Mouse (Mus musculus) right cerebral cortex, postnatal 10 days (tissue): ENCODE data around the gene Adgre5.

Experiments
- DNase-seq, 2 experiments: peaks; one replicate each; pipeline ENCODE4 v3.0.0; 2021; ENCODE audit warnings: low spot score in 2 of 2

The Adgre5 gene

GRCm38 (mm10) chr8:83689264-83689663, 51.9 kb downstream of the Adgre5 start:
- peak in 1 of 2 experiments; percentile 71 for DNase-seq

- DNase-seq, result no peak
Observed at GRCm38 (mm10) chr8:83684517-83684916, 56.6 kb downstream of the Adgre5 start.

GRCm38 (mm10) chr8:83681099-83681498, 60.0 kb downstream of the Adgre5 start:
- no peak for DNase-seq

- DNase-seq, result no peak
Observed at GRCm38 (mm10) chr8:83680603-83681002, 60.5 kb downstream of the Adgre5 start.

- no peak for DNase-seq
Observed at GRCm38 (mm10) chr8:83679866-83680265, 61.3 kb downstream of the Adgre5 start.

GRCm38 (mm10) chr8:83674497-83674896, 66.6 kb downstream of the Adgre5 start:
- DNase-seq, result no peak
